Mouse (Mus musculus) fat pad, adult 2 months (tissue): ENCODE results near the gene Tlcd2.
"Not testable (repeated sequence)": the region's sequence is repeated elsewhere in the genome, so short reads cannot be mapped to it uniquely, and the experiment has no call there.

Experiments
- DNase-seq: peaks from one replicate; pipeline ENCODE4 v3.0.0-alpha.2; 2011; ENCODE audit warnings: low read depth, low spot score; ENCODE audit errors: extremely low read depth

Tlcd2 gene

DNA sequence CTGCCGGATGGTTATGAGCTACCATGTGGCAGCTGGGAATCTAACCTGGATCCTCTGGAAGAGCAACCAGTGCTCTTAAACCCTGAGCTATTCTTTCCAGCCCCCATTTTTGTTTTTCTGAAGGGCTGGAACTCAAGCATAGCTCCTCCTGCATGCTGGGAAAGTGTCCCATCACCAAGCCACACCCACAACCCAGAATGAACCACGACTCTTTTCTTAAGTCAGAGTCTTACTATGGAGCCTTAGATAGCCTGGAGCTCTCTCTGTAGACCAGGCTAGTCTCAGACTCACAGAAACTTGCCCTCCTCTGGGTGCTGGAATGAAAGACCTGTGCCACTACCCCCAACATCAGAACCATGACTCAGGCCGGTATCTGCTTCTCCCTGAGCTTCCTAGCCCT lies 12.9 kb upstream of the Tlcd2 start:
- no peak for DNase-seq

DNA sequence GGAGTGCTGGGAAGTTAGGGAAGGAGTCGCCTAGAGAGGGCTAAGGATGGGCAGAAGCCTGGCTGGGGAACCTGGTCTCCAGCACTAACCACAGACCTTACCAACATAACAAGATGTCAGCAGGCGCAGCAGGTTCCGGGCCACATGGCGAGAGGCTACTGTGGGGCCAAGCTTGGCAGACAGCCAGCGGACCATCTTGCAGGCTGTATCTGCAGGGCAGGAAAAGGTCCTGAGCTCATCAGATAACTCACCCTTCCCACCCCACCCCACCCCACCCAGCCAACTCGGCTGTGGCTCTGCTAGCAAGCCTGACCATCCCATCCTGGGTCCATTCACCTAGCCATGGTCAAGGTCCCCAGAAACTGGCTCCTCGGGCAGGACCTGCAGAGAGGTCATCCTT lies 11.8 kb upstream of the Tlcd2 start:
- no peak for DNase-seq

DNA sequence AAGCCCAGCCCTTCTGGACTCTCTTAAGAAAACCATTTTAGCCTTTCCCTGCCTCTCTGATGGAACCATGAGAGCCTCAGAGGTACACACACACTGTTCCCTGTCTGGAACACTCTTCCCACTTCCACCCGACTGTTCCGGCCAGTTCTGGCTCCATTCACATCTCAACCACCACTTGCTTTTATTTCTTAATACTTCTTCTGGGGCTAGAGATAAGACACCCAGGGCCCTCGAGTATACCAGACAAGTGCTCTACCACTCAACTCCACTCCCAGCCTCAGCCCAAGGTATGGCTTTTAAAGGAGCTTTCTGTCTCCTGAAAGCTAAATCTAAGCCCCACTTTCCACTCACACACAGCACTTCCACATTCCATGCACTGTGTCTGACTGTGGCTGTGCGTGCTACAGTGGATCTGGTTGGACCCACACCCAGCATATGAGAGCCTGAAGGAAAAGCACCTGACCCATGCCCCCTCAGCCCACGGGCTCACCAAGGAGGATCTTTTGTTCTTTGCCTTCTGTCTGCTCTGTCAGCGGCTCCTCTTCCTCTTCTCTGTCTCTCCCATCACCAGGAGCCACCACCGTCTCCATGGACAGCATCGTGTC lies 11.1 kb upstream of the Tlcd2 start:
- no peak for DNase-seq

DNA sequence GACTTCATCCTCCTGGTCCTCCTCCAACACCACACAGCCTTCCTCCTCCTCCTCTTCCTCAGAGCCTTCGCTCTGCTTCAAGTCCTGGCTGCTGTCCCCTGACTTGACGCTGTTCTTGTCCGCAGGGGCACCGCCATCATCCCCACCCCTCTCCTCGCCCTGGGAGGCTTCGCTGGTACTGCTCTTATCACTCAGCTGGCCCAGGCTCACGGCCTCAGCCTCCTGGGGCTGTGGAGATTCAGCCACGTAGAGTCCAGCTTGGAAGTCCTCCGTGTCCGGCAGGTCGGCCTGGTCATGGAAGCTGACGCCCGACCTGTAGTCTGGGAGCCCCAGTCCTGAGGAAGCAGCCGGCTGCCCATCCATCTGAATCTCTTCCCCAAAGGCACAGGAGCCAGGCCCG lies 10.6 kb upstream of the Tlcd2 start:
- DNase-seq, result no peak

GRCm38 (mm10) chr11:75452081-75452480 lies 9.4 kb upstream of the Tlcd2 start:
- DNase-seq, result no peak

- DNase-seq, result no peak
Observed at GRCm38 (mm10) chr11:75452812-75453557, 8.5 kb upstream of the Tlcd2 start.

GRCm38 (mm10) chr11:75453991-75454930 lies 7.3 kb upstream of the Tlcd2 start, which contains the start of gene Wdr81:
Gene Wdr81 (minus strand): TSS chr11:75454717.
- no peak for DNase-seq

GRCm38 (mm10) chr11:75455041-75455736 lies 6.3 kb upstream of the Tlcd2 start:
- DNase-seq, result no peak

- DNase-seq, result not testable (repeated sequence)
Observed at GRCm38 (mm10) chr11:75455971-75456370, 5.5 kb upstream of the Tlcd2 start.

DNA sequence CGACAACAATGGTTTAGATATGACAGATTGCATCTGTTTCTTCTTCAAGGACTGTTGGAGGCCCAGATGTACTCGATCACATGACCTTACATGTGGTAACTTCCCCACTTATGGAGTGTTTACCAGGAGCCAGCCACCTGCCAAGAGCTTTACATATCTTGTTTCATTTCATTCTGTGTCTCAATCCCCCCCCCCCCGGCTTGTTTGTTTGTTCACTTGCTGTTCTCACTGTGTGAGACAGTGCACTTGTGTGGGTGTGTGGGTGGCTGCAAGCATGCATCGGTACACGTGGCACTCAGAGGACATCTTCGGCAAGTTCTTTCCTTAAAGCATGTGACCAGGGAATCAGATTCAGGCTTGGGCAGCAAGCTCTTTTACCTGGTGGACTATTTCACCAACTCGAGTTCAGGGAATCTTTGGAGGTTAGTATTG lies 5.1 kb upstream of the Tlcd2 start:
- DNase-seq, result no peak

DNA sequence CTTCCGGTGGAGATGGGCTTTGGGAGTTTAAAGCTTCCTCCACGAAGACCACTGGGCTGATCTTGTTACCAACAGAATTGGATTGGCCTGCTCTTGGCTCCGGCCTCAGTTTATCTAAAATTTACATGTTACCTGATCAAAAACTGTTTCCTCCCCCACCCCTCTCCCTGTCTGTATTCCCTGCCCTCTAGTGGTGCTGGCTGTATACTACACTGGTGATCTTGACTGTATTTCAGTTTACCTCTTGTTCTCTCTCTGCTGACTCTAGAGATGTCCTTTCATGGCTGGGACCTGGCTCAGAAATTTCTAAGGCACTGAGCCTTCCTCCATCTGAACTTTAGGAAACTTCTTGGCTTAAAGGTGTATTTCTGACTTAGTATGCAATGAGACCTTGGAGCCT lies 3.3 kb upstream of the Tlcd2 start:
- DNase-seq, result no peak

GRCm38 (mm10) chr11:75458628-75459041 lies 2.9 kb upstream of the Tlcd2 start:
- no peak for DNase-seq

GRCm38 (mm10) chr11:75459141-75459711 lies 2.3 kb upstream of the Tlcd2 start:
- DNase-seq, result no peak

DNA sequence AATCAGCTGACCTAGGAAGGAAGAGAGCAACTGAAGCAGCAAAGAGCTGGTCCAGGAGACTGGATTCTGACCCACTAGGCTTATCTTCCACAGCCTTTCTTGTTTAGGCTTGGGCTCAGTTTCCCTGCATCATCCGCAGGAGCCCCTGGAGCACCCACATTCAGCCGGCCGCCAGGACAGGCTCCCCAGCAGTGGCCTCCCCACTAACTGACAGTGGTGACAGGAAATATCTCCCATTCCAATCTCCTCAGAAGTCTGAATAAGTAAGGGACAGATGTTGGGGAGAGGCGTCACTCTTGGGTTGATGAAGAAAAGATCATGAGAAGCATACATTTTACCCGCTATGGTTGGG lies 1.8 kb upstream of the Tlcd2 start:
- no peak for DNase-seq

DNA sequence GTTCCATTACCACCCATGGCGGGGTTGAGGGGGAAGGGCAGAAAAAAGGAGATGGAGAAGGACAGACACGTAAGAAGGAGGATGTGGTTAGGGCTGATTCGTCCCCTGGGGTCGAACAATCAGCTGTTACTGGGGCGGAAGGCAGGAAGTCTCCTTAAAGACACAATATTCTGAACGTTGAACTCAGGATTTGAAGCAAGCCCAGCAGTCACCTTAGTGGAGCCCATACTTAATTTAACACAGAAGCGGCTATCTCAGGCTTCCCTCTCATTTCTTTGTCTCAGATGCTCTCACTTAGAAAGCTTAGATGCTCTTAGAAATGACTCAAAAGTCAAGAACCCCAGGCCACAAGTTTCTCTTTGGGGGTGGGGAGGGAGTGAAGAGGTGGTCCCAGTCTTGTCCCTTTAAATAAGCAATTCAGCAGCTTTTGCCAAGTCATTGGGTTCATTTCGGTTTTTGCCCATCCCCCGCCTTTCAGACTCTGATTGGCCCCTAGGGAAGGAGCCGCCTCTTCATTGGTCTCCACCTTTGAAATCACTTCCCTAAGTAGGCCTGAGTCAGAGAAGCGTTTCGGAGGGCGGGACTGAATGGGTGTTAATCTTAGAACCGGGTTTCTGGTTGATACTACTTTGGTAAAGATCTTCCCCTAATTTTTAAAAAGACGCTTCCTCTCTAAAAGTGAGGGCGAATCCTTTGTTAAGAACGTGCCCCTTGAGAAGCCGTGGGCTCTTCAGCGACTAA lies 1.2 kb upstream of the Tlcd2 start:
- DNase-seq, result no peak

GRCm38 (mm10) chr11:75461743-75462252 lies 283 bp downstream of the Tlcd2 start:
- DNase-seq, result no peak

- no peak for DNase-seq
Observed at GRCm38 (mm10) chr11:75462253-75462783, 803 bp downstream of the Tlcd2 start.

GRCm38 (mm10) chr11:75462865-75463336 lies 1.4 kb downstream of the Tlcd2 start:
- DNase-seq, result no peak

DNA sequence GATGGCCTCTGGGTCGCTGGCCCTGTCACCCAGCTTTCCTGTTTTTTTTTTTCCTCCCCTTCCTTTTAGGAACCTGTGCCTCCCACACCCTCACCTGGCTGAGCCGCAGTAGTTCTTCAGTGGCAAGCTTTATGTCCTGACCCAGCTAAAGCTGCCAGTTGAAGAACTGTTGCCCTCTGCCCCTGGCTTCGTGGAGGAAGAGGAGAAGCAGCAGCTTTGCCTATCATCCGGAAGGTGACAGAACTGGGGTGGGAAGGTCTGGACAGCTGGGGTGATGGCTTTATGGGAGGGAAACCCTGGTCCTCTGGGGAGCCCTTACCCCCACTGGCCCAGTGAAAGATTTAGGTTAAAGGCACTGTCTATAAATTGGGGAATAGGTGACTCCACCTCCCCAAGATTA lies 2.1 kb downstream of the Tlcd2 start:
- DNase-seq, result no peak
